Mouse (Mus musculus) CH12.LX (cell line): ENCODE results near the gene Tmem234. TPM values are rescaled to one million over a fixed set of nuclear protein-coding genes. Genes with fewer than 3 reads are reported as not detected.

ENCODE experiments used
- DNase-seq: peaks from one replicate; pipeline ENCODE4 v3.0.0-alpha.2; 2013; ENCODE audit errors: extremely low read depth
- H3K27ac ChIP-seq: 2 replicates; pipeline ENCODE4 v1.5.1; 2012; ENCODE audit warnings: low read depth, mild to moderate bottlenecking, control low read depth, moderate library complexity; ENCODE audit not compliant: insufficient read depth
- H3K27me3 ChIP-seq: replicated peaks from 2 replicates; pipeline ENCODE3; 2012; ENCODE audit warnings: inconsistent platforms
- H3K36me3 ChIP-seq, 2 experiments: replicated peaks in 1 of 2; 2 replicates each; pipeline versions ENCODE3 to v1.6.1; 2012; ENCODE audit warnings: inconsistent platforms in 1 of 2, low read length in 1 of 2, mild to moderate bottlenecking in 1 of 2, mixed read lengths in 1 of 2, moderate library complexity in 1 of 2; ENCODE audit not compliant: control insufficient read depth in 1 of 2, insufficient read depth in 1 of 2
- H3K4me1 ChIP-seq, 2 experiments: 2 replicates each; pipeline ENCODE4 v1.6.1; 2012; ENCODE audit warnings: inconsistent platforms in 1 of 2, moderate library complexity in 1 of 2; ENCODE audit not compliant: insufficient read depth in 2 of 2, control insufficient read depth in 1 of 2
- H3K4me2 ChIP-seq: 2 replicates; pipeline ENCODE4 v1.6.1; 2012; ENCODE audit warnings: low read depth, mild to moderate bottlenecking, control low read depth; ENCODE audit not compliant: poor library complexity, insufficient read depth, severe bottlenecking
- H3K4me3 ChIP-seq, 3 experiments: fragments of 150-350 bp in 1 of 3; sonication (generic) in 1 of 3; replicated peaks in 1 of 3; 2 replicates each; pipeline versions ENCODE3 to v1.5.1; 2011 to 2012; ENCODE audit warnings: low read depth in 2 of 3, low read length in 2 of 3, mild to moderate bottlenecking in 2 of 3, moderate library complexity in 2 of 3, control low read depth in 1 of 3, improper control_type of control experiment in 1 of 3, inconsistent platforms in 1 of 3, mixed read lengths in 1 of 3; ENCODE audit not compliant: poor library complexity in 1 of 3
- H3K79me2 ChIP-seq: replicated peaks from 2 replicates; pipeline ENCODE4 v1.6.1; 2012; ENCODE audit warnings: mild to moderate bottlenecking, moderate library complexity; ENCODE audit not compliant: control insufficient read depth, poor library complexity, insufficient read depth, severe bottlenecking; ENCODE audit errors: extremely low read depth
- H3K9ac ChIP-seq: 2 replicates; pipeline ENCODE4 v1.6.1; 2012; ENCODE audit warnings: low read depth, mild to moderate bottlenecking, control low read depth, moderate library complexity; ENCODE audit not compliant: insufficient read depth
- H3K9me3 ChIP-seq: replicated peaks from 2 replicates; pipeline ENCODE3; 2012; ENCODE audit warnings: low read length, inconsistent platforms, mixed read lengths
- BHLHE40 ChIP-seq: IDR thresholded peaks from 2 replicates; pipeline ENCODE4 v1.6.1; 2011; ENCODE audit warnings: mild to moderate bottlenecking, low read depth, low read length, improper control_type of control experiment
- CHD2 ChIP-seq: IDR thresholded peaks from 2 replicates; pipeline ENCODE4 v1.6.1; 2011; ENCODE audit warnings: low read length, improper control_type of control experiment
- CTCF ChIP-seq, 2 experiments: IDR thresholded peaks in 1 of 2; conservative IDR thresholded peaks in 1 of 2; 2 replicates each; pipeline ENCODE4 v1.5.1; 2011 to 2012; ENCODE audit warnings: low read depth in 2 of 2, low read length in 2 of 2, improper control_type of control experiment in 1 of 2, inconsistent platforms in 1 of 2, mild to moderate bottlenecking in 1 of 2, moderate library complexity in 1 of 2
- E2F4 ChIP-seq: IDR thresholded peaks from 2 replicates; pipeline ENCODE4 v1.6.1; 2011; ENCODE audit warnings: low read depth, low read length, improper control_type of control experiment; ENCODE audit not compliant: insufficient replicate concordance
- ELF1 ChIP-seq: IDR thresholded peaks from 2 replicates; pipeline ENCODE4 v1.6.1; 2014; ENCODE audit warnings: low read depth, mild to moderate bottlenecking, inconsistent platforms, low read length, improper control_type of control experiment
- GABPA ChIP-seq: IDR thresholded peaks from 2 replicates; pipeline ENCODE4 v1.6.1; 2012; ENCODE audit warnings: low read depth, low read length, improper control_type of control experiment, inconsistent platforms; ENCODE audit not compliant: insufficient replicate concordance
- IRF4 ChIP-seq: IDR thresholded peaks from 2 replicates; pipeline ENCODE4 v1.6.1; 2014; ENCODE audit warnings: low read depth, mild to moderate bottlenecking, inconsistent platforms, low read length, improper control_type of control experiment
- JUN ChIP-seq: IDR thresholded peaks from 2 replicates; pipeline ENCODE4 v1.6.1; 2011; ENCODE audit warnings: low read depth, mild to moderate bottlenecking, low read length, improper control_type of control experiment, moderate library complexity; ENCODE audit not compliant: insufficient read depth
- MAX ChIP-seq: IDR thresholded peaks from 2 replicates; pipeline ENCODE4 v1.6.1; 2011; ENCODE audit warnings: low read length, improper control_type of control experiment
- MAZ ChIP-seq: IDR thresholded peaks from 2 replicates; pipeline ENCODE4 v1.6.1; 2012; ENCODE audit warnings: low read depth, mild to moderate bottlenecking, inconsistent platforms, low read length, improper control_type of control experiment, moderate library complexity
- MXI1 ChIP-seq: IDR thresholded peaks from 2 replicates; pipeline ENCODE4 v1.6.1; 2011; ENCODE audit warnings: mild to moderate bottlenecking, low read depth, low read length, improper control_type of control experiment
- NELFE ChIP-seq: IDR thresholded peaks from 2 replicates; pipeline ENCODE4 v1.6.1; 2011; ENCODE audit warnings: low read depth, low read length, improper control_type of control experiment
- NRF1 ChIP-seq: IDR thresholded peaks from 2 replicates; pipeline ENCODE4 v1.6.1; 2014; ENCODE audit warnings: low read depth, mild to moderate bottlenecking, inconsistent platforms, low read length, improper control_type of control experiment, moderate library complexity
- PAX5 ChIP-seq: IDR thresholded peaks from 2 replicates; pipeline ENCODE4 v1.6.1; 2012; ENCODE audit warnings: low read length, inconsistent platforms, mixed read lengths
- POLR2A ChIP-seq: IDR thresholded peaks from 2 replicates; pipeline ENCODE4 v1.6.1; 2011; ENCODE audit warnings: low read depth, mild to moderate bottlenecking, improper control_type of control experiment, low read length
- SIN3A ChIP-seq: IDR thresholded peaks from 2 replicates; pipeline ENCODE4 v1.6.1; 2012; ENCODE audit warnings: low read length, improper control_type of control experiment, inconsistent platforms
- TBP ChIP-seq: conservative IDR thresholded peaks from 2 replicates; pipeline ENCODE4 v1.6.1; 2011; ENCODE audit warnings: low read depth, low read length, improper control_type of control experiment
- UBTF ChIP-seq: IDR thresholded peaks from 2 replicates; pipeline ENCODE4 v1.6.1; 2012; ENCODE audit warnings: low read depth, mild to moderate bottlenecking, inconsistent platforms, low read length, improper control_type of control experiment, moderate library complexity
- USF2 ChIP-seq: conservative IDR thresholded peaks from 2 replicates; pipeline ENCODE4 v1.6.1; 2011; ENCODE audit warnings: low read depth, low read length, improper control_type of control experiment
- ZC3H11A ChIP-seq: IDR thresholded peaks from 2 replicates; pipeline ENCODE4 v1.6.1; 2012; ENCODE audit warnings: low read depth, mild to moderate bottlenecking, inconsistent platforms, low read length, improper control_type of control experiment
- dilution Hi-C: fragments of 300-500 bp; cut with MboI; formaldehyde crosslinking; loops from 2 replicates; pipeline ENCODE4 v1.14.3; 2020; ENCODE audit warnings: low sequenced_read_pairs; ENCODE audit not compliant: extremely low pct_unique_long_range_greater_than_20kb, extremely low pct_ligation_motif_present
- in situ Hi-C: fragments of 300-500 bp; cut with MboI; formaldehyde crosslinking; loops from 3 replicates; pipeline ENCODE4 v1.14.3; 2019; ENCODE audit warnings: low sequenced_read_pairs, low pct_ligation_motif_present, low pct_unique_long_range_greater_than_20kb, mixed read lengths
- polyA plus RNA-seq: library from polyadenylated mRNA; unstranded; fragments of >175 nt; gene quantifications from 2 replicates; pipeline ENCODE4 v1.2.1, GENCODE M21; 2012; ENCODE audit warnings: low read depth; ENCODE audit not compliant: insufficient read length
- total RNA-seq, 2 experiments: library from RNA; depleted of rRNA; stranded (reverse); fragments of 300-350 nt in 1 of 2; fragments of >200 nt in 1 of 2; gene quantifications; 2 replicates each; pipeline ENCODE4 v1.2.3; 2012 to 2014

The Tmem234 gene
- total and polyA plus RNA-seq, 3 experiments, result 97.6 to 113 (median 111) TPM

DNA sequence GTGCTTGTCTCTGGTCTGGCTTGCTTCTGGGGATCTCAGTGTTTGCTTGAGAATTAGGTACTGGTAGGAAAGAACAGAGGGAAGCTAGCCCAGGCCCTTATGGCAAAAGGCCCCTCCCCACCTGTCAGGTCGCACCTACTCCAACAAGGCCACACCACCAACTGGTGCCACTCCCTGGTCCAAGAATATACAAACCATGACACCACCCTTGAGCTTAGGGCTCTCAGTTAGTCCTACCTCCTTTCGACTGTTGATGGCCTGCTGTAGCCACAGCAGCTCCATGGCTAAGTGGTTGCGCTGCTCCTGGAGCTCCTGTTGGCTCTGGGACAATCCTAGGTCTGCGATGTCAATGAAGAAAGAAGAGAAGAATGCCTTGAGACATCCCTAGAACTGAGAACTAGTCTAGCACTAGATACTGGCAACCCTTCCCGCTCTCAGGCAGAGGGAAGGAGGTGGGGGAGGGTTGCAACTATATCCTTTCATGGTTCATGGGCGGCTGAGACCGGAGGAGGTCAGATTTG lies 16.7 kb downstream of the Tmem234 start:
- Histone ChIP-seq H3K36me3 (peaks cover 19 to 52% of the 10 kb centered on the region in 2 experiments), H3K4me1 (peaks cover 3 to 48% of the 10 kb centered on the region in 2 experiments), H3K27ac (no peak overlapping the region), H3K9me3 (no peaks in the 10 kb centered on the region), H3K4me3 (no peak overlapping the region), H3K27me3 (no peaks in the 10 kb centered on the region), H3K79me2 (no peaks in the 10 kb centered on the region), H3K4me2 (no peak overlapping the region), H3K9ac (no peak overlapping the region)
- no peak for DNase-seq
- dilution Hi-C loops (no loop called here), in situ Hi-C loops (loop anchor here (25.0 kb wide), 1 partner anchor 255 kb away; no protein-coding TSS in a partner anchor)
- TF ChIP-seq ZC3H11A, result no peak

DNA sequence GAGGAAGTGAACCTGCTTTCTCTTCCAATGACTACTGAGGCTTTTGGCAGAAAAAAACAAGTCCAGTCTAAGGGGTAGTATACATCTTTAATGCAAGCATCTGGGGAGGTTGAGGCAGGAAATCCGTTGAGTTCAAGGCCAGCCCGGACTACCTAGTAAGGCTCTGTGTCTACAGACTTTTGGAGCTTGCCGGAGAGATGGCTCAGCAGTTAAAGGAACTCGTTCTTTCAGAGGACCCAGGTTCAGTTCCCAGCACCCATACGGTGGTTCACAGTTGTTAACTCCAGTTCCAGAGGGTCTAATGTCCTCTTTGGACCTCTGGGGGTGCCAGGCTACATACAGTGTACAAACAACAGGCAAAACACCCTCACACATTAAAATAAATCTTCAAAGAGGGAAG lies 17.6 kb downstream of the Tmem234 start:
- peak overlapping the region; percentile 93; the same call in 1 of the 2 replicates for H3K9ac ChIP-seq
- H3K4me3 ChIP-seq, result peak overlapping the region; percentile 74 to 76 (median 75)
- dilution Hi-C loops (no loop called here), in situ Hi-C loops (loop anchor here (25.0 kb wide), 1 partner anchor 256 kb away; no protein-coding TSS in a partner anchor)
- no peak for DNase-seq
- peaks cover 23 to 56% of the 10 kb centered on the region in 2 experiments for H3K36me3 ChIP-seq
- no peak overlapping the region for H3K27ac ChIP-seq
- H3K79me2 ChIP-seq, result no peaks in the 10 kb centered on the region
- TF ChIP-seq UBTF (no peak), SIN3A (no peak), MAZ (no peak), MXI1 (no peak), TBP (no peak), POLR2A (no peak), USF2 (no peak), IRF4 (no peak), CHD2 (no peak), ELF1 (no peak), E2F4 (no peak), PAX5 (no peak), GABPA (no peak), BHLHE40 (no peak), NRF1 (no peak), CTCF (conservative IDR thresholded peaks at IDR 0.05 in 1 of 2, IDR thresholded peaks at IDR 0.05 in 1 of 2; ENCODE audit: low read depth in 2 of 2, low read length in 2 of 2) (no peak), JUN (no peak), NELFE (no peak), MAX (no peak)
- TF ChIP-seq, all 38 proteins: peak for 0
- Histone ChIP-seq H3K9me3 (no peaks in the 10 kb centered on the region), H3K4me1 (peaks cover 7 to 49% of the 10 kb centered on the region in 2 experiments), H3K27me3 (no peaks in the 10 kb centered on the region), H3K4me2 (peak overlapping the region; percentile 45; the same call in 1 of the 2 replicates)
